Mouse (Mus musculus): Measurements from ENCODE around the gene Hist1h2ab. TPM values are rescaled to one million over a fixed set of nuclear protein-coding genes. Genes with fewer than 3 reads are reported as not detected.
"Not testable (repeated sequence)": the region's sequence is repeated elsewhere in the genome, so short reads cannot be mapped to it uniquely, and the experiment has no call there.

Gene Hist1h2ab
- polyA plus RNA-seq, 1 experiment from 2014 or later = 20.0 TPM

DNA sequence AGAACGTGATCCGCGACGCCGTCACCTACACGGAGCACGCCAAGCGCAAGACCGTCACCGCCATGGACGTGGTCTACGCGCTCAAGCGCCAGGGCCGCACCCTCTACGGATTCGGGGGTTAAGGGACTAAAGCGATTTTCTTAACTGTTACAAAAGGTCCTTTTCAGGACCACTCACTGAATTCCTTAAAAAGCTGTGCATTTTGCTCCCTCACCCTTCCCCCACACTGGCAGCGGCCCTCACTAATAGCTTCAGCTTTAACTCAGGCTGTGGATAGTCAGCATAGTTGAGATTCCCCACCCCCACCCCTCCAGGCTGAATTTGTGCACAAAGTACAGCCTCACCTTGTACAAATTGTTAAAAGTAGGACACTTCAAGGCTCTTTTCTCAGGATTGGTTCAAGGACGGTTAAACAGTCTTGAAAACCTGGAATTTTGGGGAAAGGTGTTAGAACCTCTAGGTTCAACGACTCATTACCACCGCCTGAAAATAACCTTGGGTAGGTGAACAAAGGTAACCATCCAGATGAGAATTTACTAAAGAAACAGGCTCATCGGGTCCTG, 6.4 kb downstream of the Hist1h2ab start:
- Histone ChIP-seq H3K9me3 (replicated peaks; ENCODE audit: control insufficient read depth, low read length) (no peaks in the 10 kb centered on the region), H3K27ac (ENCODE audit: low read length) (peak overlapping the region; percentile 88), H3K9ac (ENCODE audit: low read length) (peak overlapping the region; percentile 46), H3K4me1 (ENCODE audit: control insufficient read depth, insufficient read depth, low read length) (peaks cover 14% of the 10 kb centered on the region), H3K4me3 (ENCODE audit: low read length) (peak overlapping the region; percentile 51), H3K27me3 (ENCODE audit: control insufficient read depth, insufficient read depth, low read length) (no peaks in the 10 kb centered on the region), H3K4me2 (ENCODE audit: low read depth, low read length) (peak overlapping the region; percentile 67), H3K36me3 (ENCODE audit: control insufficient read depth, insufficient read depth) (no peaks in the 10 kb centered on the region)
- WGBS = 3% methylated on average over 12 of the region's 23 CpGs
- no peak for ATAC-seq (replicated peaks; ENCODE audit: extremely low read depth, insufficient read depth, low FRiP score)

DNA sequence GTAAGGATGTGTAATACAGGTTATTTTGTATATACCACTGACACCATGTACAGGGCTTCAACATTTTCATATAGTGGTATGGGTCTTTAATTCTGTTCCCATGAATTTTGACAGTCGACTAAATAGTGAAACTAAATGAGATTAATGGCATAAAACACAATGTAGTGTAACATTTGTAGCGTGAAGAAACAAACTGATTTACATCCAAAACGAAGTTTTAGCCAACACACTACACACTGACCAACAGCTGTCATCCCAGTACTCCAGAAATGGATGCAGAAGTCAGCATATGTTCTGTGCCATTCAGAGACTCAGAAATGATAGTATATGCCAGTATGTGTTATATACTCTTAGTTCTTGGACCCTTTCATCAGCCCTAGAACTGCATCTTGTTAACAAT, 7.0 kb downstream of the Hist1h2ab start:
- H3K27ac ChIP-seq (ENCODE audit: low read length) = 0 out of 2 replicates have a peak overlapping the region, but pooled peaks have one; percentile 5
- H3K9ac ChIP-seq (ENCODE audit: low read length) = no peak overlapping the region
- no peak overlapping the region for H3K4me2 ChIP-seq (ENCODE audit: low read depth, low read length)
- no peaks in the 10 kb centered on the region for H3K9me3 ChIP-seq (replicated peaks; ENCODE audit: control insufficient read depth, low read length)
- H3K27me3 ChIP-seq (ENCODE audit: control insufficient read depth, insufficient read depth, low read length) = no peaks in the 10 kb centered on the region
- H3K4me3 ChIP-seq (ENCODE audit: low read length) = no peak overlapping the region
- H3K36me3 ChIP-seq (ENCODE audit: control insufficient read depth, insufficient read depth) = no peaks in the 10 kb centered on the region
- 54% methylated on average over 3 of the region's 3 CpGs for WGBS
- peaks cover 14% of the 10 kb centered on the region for H3K4me1 ChIP-seq (ENCODE audit: control insufficient read depth, insufficient read depth, low read length)
- ATAC-seq (replicated peaks; ENCODE audit: extremely low read depth, insufficient read depth, low FRiP score) = no peak

DNA sequence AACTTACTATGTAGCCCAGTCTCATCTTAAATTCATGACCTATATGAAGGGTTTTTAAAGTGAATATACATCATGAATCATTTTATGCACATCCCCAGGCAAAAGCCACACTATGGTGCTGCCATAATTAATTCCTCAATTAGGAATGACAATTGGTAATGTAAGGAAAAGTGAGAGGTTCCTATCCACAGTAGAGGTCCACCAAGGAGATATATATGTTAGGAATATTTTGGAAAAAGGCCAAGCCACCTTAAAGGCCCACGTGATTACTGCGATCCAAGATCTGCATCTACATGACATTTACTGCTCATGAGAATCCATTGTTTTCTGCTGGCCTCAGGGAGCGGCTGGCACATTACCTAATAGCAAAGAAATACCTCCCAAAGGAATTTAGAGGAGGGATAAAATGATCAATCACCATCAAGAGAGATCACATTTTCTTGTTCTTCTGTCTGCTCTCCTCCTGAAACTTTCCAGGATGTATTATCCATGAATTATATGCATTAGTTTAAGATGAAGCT, 8.4 kb downstream of the Hist1h2ab start:
- Histone ChIP-seq H3K27me3 (ENCODE audit: control insufficient read depth, insufficient read depth, low read length) (no peaks in the 10 kb centered on the region), H3K27ac (ENCODE audit: low read length) (no peak overlapping the region), H3K4me3 (ENCODE audit: low read length) (no peak overlapping the region), H3K9ac (ENCODE audit: low read length) (no peak overlapping the region), H3K4me1 (ENCODE audit: control insufficient read depth, insufficient read depth, low read length) (peaks cover 20% of the 10 kb centered on the region), H3K9me3 (replicated peaks; ENCODE audit: control insufficient read depth, low read length) (no peaks in the 10 kb centered on the region), H3K4me2 (ENCODE audit: low read depth, low read length) (no peak overlapping the region), H3K36me3 (ENCODE audit: control insufficient read depth, insufficient read depth) (no peaks in the 10 kb centered on the region)
- 81% methylated on average over 3 of the region's 3 CpGs for WGBS
- no peak for ATAC-seq (replicated peaks; ENCODE audit: extremely low read depth, insufficient read depth, low FRiP score)

DNA sequence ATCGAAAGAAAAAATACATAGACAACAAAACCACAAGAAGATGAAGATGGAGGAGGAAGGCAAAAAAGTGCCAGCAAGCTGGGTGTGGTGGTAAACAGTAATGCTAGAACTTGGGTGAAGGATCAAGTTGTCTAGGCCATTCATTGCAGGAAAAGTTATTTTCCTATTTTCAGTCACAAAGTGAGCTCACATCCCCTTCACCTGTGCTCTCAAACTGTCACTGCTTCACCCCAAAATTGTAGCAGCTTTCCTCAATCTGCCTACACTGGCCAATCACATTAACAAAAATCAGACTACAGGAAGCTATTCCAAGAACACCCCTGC, 9.0 kb downstream of the Hist1h2ab start:
- 56% methylated on average over 1 of the region's 1 CpGs for WGBS
- Histone ChIP-seq H3K4me1 (ENCODE audit: control insufficient read depth, insufficient read depth, low read length) (peaks cover 22% of the 10 kb centered on the region), H3K9me3 (replicated peaks; ENCODE audit: control insufficient read depth, low read length) (no peaks in the 10 kb centered on the region), H3K27ac (ENCODE audit: low read length) (peak overlapping the region; percentile 87), H3K36me3 (ENCODE audit: control insufficient read depth, insufficient read depth) (no peaks in the 10 kb centered on the region), H3K4me3 (ENCODE audit: low read length) (peak overlapping the region; percentile 76), H3K9ac (ENCODE audit: low read length) (peak overlapping the region; percentile 75), H3K4me2 (ENCODE audit: low read depth, low read length) (peak overlapping the region; percentile 89), H3K27me3 (ENCODE audit: control insufficient read depth, insufficient read depth, low read length) (no peaks in the 10 kb centered on the region)
- no peak for ATAC-seq (replicated peaks; ENCODE audit: extremely low read depth, insufficient read depth, low FRiP score)

DNA sequence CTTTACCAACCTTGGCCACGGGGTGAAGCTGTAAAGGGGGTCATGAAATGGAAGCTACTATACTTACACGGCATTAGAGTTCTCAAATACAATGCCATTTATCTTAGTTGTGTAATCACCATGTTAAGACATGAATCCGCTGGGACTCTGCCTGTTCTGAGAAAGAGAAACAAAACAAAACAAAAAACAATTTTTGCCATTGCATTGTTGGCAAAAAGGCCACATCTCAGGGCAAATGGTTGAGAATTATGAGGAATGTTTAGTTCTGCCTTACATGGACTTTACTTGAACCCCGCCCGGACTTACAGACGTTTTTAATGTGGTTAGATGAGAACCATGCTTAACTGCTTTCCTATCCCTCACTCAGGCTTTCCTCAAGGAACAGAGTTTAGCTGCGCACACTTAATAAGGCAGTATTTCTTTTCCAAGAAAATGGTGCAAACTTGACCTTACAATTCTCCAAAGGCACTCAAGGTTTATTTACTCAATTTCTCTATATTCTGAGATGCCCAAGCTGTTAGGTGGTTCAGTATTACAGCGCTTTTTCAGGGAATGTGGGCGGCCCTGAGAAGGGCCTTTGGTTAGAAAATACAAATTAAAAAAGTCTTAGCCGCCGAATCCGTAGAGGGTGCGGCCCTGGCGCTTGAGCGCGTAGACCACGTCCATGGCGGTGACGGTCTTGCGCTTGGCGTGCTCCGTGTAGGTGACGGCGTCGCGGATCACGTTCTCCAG, 9.5 kb downstream of the Hist1h2ab start:
- Histone ChIP-seq H3K36me3 (ENCODE audit: control insufficient read depth, insufficient read depth) (no peaks in the 10 kb centered on the region), H3K9me3 (replicated peaks; ENCODE audit: control insufficient read depth, low read length) (no peaks in the 10 kb centered on the region), H3K4me2 (ENCODE audit: low read depth, low read length) (peak overlapping the region; percentile 89), H3K4me1 (ENCODE audit: control insufficient read depth, insufficient read depth, low read length) (peaks cover 22% of the 10 kb centered on the region), H3K27me3 (ENCODE audit: control insufficient read depth, insufficient read depth, low read length) (no peaks in the 10 kb centered on the region), H3K27ac (ENCODE audit: low read length) (peak overlapping the region; percentile 87), H3K9ac (ENCODE audit: low read length) (peak overlapping the region; percentile 75), H3K4me3 (ENCODE audit: low read length) (peak overlapping the region; percentile 76)
- WGBS = 2% methylated on average over 19 of the region's 27 CpGs
- ATAC-seq (replicated peaks; ENCODE audit: extremely low read depth, insufficient read depth, low FRiP score) = no peak

DNA sequence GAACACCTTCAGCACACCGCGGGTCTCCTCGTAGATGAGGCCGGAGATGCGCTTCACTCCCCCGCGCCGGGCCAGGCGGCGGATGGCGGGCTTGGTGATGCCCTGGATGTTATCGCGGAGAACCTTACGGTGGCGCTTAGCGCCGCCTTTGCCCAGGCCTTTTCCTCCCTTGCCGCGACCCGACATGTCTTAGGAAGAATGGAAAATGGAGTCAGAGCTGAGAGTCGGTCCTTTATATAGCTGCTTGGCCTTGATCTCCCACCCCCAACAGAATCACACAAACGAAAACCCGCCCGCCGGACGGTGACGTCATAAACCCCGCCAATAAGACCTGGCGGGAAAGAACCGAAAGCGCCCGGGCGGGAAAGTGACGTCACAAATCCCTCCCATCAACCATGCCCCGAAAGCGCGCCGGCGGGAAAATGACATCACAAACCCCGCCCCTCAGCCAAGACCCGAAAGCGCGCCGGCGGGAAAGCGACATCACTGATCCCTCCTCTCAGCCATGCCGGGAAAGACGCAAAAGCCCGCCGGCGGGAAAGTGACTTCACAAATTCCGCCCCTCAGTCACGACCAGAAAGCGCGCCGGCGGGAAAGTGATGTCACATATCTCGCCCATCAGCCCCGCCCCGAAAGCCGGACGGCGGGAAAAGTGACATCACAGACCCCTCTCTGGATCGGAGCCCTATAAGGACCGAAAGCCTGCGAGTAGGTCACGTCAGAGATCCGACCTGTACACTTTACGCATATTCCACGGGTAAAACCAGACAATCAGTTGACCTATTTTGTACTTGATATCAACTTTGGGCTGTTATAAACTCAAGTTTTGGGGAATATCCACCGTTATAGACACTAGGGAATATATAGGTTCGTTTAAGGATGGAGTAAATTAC, 10.3 kb downstream of the Hist1h2ab start, which contains the start of gene Hist1h4a:
Gene Hist1h4a, minus strand, starts transcription at position 259 of the 893 bp plus-strand sequence.
- H3K4me2 ChIP-seq (ENCODE audit: low read depth, low read length) = peak within 1 kb of the TSS; percentile 89
- peak; percentile 77 for ATAC-seq (replicated peaks; ENCODE audit: extremely low read depth, insufficient read depth, low FRiP score)
- H3K4me1 ChIP-seq (ENCODE audit: control insufficient read depth, insufficient read depth, low read length) = peaks cover 22% of the 10 kb centered on the region
- under 1% methylated on average over 65 of the region's 72 CpGs for WGBS
- H3K36me3 ChIP-seq (ENCODE audit: control insufficient read depth, insufficient read depth) = no peaks in the 10 kb centered on the region
- H3K9ac ChIP-seq (ENCODE audit: low read length) = peak within 1 kb of the TSS; percentile 76
- H3K27me3 ChIP-seq (ENCODE audit: control insufficient read depth, insufficient read depth, low read length) = no peaks in the 10 kb centered on the region
- no peaks in the 10 kb centered on the region for H3K9me3 ChIP-seq (replicated peaks; ENCODE audit: control insufficient read depth, low read length)
- H3K27ac ChIP-seq (ENCODE audit: low read length) = peak within 1 kb of the TSS; percentile 96
- H3K4me3 ChIP-seq (ENCODE audit: low read length) = peak within 1 kb of the TSS; percentile 76

DNA sequence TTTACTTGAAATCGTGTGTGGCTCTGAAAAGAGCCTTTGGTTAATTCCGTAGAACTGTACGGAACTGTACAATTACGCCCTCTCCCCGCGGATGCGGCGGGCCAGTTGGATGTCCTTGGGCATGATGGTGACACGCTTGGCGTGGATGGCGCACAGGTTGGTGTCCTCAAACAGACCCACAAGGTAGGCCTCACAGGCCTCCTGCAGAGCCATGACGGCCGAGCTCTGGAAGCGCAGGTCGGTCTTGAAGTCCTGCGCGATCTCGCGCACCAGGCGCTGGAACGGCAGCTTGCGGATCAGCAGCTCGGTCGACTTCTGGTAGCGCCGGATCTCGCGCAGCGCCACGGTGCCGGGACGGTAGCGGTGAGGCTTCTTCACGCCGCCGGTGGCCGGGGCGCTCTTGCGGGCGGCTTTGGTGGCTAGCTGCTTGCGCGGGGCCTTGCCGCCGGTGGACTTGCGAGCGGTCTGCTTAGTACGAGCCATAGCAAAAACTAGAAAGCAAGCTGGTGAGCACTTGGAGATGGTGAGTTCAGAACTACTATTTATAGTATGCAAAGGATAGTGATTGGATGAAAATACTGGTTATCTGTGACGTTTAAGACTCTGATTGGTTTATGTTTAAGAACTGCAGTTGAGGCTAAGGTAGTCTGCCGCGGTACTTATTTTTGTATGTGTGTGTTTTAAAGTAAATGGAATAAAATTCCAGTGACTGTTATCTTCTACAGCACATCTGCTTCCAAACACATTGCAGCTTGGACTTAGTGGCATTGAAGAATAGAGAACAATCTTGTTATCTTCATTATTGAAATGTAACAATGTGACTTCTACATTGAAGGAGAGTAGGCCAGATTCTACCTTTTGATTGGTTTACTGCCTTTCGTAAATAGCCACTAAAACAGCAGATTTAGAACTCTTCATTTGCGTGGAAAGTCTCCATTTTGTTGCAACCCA, 11.2 kb downstream of the Hist1h2ab start, which contains the start of gene Hist1h3a:
Gene Hist1h3a, minus strand, starts transcription at position 516 of the 951 bp plus-strand sequence.
- WGBS = under 1% methylated on average over 24 of the region's 52 CpGs
- Histone ChIP-seq H3K4me1 (ENCODE audit: control insufficient read depth, insufficient read depth, low read length) (peaks cover 22% of the 10 kb centered on the region), H3K4me3 (ENCODE audit: low read length) (peak within 1 kb of the TSS; percentile 76)

DNA sequence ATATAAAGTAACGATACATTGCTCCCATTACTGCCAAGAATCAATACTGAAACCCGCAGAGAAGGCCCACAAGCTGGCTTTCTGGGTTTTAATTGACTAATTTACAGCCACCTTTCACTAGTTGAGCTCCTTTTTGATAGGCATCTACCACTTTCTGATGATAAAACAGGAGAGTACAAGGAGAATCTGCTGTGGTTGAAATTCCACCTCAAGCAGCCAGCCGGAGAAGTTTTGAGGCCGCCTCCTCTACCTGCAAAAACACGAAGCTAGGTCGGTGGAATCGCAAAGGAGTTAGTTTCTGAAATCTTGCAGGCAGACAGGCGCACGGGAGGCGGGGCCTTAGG, 12.3 kb downstream of the Hist1h2ab start:
- ATAC-seq (replicated peaks; ENCODE audit: extremely low read depth, insufficient read depth, low FRiP score) = no peak
- WGBS = 3% methylated on average over 10 of the region's 10 CpGs
- peak overlapping the region; percentile 76 for H3K4me3 ChIP-seq (ENCODE audit: low read length)
- peak overlapping the region; percentile 89 for H3K4me2 ChIP-seq (ENCODE audit: low read depth, low read length)
- H3K36me3 ChIP-seq (ENCODE audit: control insufficient read depth, insufficient read depth) = no peaks in the 10 kb centered on the region
- no peaks in the 10 kb centered on the region for H3K27me3 ChIP-seq (ENCODE audit: control insufficient read depth, insufficient read depth, low read length)
- H3K9ac ChIP-seq (ENCODE audit: low read length) = peak overlapping the region; percentile 86
- H3K4me1 ChIP-seq (ENCODE audit: control insufficient read depth, insufficient read depth, low read length) = peaks cover 18% of the 10 kb centered on the region
- peak overlapping the region; percentile 96 for H3K27ac ChIP-seq (ENCODE audit: low read length)
- no peaks in the 10 kb centered on the region for H3K9me3 ChIP-seq (replicated peaks; ENCODE audit: control insufficient read depth, low read length)

More for the DNA sequence above, 11.2 kb downstream of the Hist1h2ab start, which contains the start of gene Hist1h3a:
- not testable (repeated sequence) for H3K27me3 ChIP-seq (ENCODE audit: control insufficient read depth, insufficient read depth, low read length); H3K9me3 ChIP-seq (replicated peaks; ENCODE audit: control insufficient read depth, low read length); H3K36me3 ChIP-seq (ENCODE audit: control insufficient read depth, insufficient read depth)
- H3K4me2 ChIP-seq (ENCODE audit: low read depth, low read length) = peak within 1 kb of the TSS; percentile 89
- peak within 1 kb of the TSS; percentile 96 for H3K27ac ChIP-seq (ENCODE audit: low read length)
- peak within 1 kb of the TSS; percentile 86 for H3K9ac ChIP-seq (ENCODE audit: low read length)
- ATAC-seq (replicated peaks; ENCODE audit: extremely low read depth, insufficient read depth, low FRiP score) = peak; percentile 50

All from heart, embryonic 16.5 days (tissue).